Mouse (Mus musculus) olfactory bulb, adult 2 months (tissue): ENCODE measurements around the gene Ap1b1.

ENCODE experiments used
- CTCF ChIP-seq: fragments of 200-500 bp; IDR thresholded peaks from 2 replicates; pipeline ENCODE4 v1.5.1; 2012; ENCODE audit warnings: low read depth, mild to moderate bottlenecking, low read length, moderate library complexity; ENCODE audit not compliant: insufficient read depth
- POLR2A ChIP-seq: fragments of 200-500 bp; IDR thresholded peaks from 2 replicates; pipeline ENCODE4 v1.6.1; 2012; ENCODE audit warnings: mild to moderate bottlenecking, low read depth, low read length, moderate library complexity; ENCODE audit not compliant: insufficient read depth

DNA sequence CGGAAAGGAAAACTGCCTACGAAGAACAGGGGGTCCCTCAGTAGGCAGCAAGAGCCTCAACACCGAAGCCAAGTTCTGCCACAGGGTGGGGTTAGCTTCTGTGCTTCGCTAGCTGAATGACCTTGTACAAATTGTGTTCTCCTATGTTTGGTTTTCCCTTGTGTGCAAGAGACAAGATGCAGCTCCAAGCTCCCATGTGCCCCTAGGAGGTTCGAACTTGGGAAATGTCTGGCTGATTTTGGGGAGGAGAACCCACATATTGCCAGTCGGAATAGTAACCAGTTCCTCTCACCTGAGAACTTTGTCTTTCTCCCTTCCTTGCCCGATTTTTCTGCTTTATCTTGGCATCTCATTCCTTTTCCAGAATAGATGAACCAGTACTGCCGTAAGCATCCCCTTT is 37.8 kb upstream of the Ap1b1 start:
- no peak for TF ChIP-seq CTCF
- no peak for TF ChIP-seq POLR2A
